Comparison of ENCODE assay signal across 8 mouse cellular contexts in the genomic region with DNA sequence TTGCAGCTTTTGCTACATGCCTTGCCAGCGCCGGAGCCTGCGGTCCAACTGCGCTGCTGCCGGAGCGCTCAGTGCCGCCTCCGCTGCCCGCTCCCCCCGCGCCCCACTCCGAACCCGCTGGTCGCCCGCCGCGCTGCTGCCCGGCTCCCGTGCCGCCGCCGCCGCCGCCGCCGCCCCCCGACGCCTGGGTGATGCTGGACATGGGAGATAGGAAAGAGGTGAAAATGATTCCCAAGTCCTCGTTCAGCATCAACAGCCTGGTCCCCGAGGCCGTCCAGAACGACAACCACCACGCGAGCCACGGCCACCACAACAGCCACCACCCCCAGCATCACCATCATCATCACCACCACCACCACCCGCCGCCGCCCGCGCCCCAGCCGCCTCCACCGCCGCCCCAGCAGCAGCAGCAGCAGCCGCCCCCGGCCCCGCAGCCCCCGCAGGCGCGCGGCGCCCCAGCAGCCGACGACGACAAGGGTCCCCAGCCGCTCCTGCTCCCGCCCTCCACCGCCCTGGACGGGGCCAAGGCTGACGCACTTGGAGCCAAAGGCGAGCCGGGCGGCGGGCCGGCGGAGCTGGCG. TPM values are rescaled to one million over a fixed set of nuclear protein-coding genes. Genes with fewer than 3 reads are reported as not detected.
A peak's percentile ranks its signal among the peaks of the same experiment; 100 is the strongest.
DNase-seq lines count a peak whose midpoint lies in the region; ATAC-seq and TF ChIP-seq lines count a peak whose summit lies in the region.

No protein-coding gene starts in this region.

- TF ChIP-seq CTCF in ES-Bruce4 (IDR thresholded peaks at IDR 0.05; ENCODE audit: low read depth, low read length), result no peak

- H3K9me3 ChIP-seq in heart, embryonic 16.5 days (replicated peaks; ENCODE audit: control insufficient read depth, low read length), result 0 out of 2 replicates have a peak, but pooled peaks cover 2% of the 10 kb centered on the region
- no peaks in the 10 kb centered on the region for H3K9me3 ChIP-seq in ES-Bruce4 (replicated peaks; ENCODE audit: control insufficient read depth, insufficient read depth, low read length, poor library complexity, severe bottlenecking)
- no peaks in the 10 kb centered on the region for H3K9me3 ChIP-seq in forebrain, embryonic 12.5 days
- no peaks in the 10 kb centered on the region for H3K9me3 ChIP-seq in liver, embryonic 13.5 days (replicated peaks)

- peak overlapping the region; percentile 57 for H3K4me2 ChIP-seq in heart, embryonic 16.5 days (ENCODE audit: low read depth, low read length)
- peak overlapping the region; percentile 56 for H3K4me2 ChIP-seq in forebrain, embryonic 12.5 days
- H3K4me2 ChIP-seq in liver, embryonic 13.5 days, result peak overlapping the region; percentile 41; the same call in 1 of the 2 replicates

- H3K27ac ChIP-seq in heart, embryonic 16.5 days (ENCODE audit: low read length), result no peak overlapping the region
- no peak overlapping the region for H3K27ac ChIP-seq in ES-Bruce4 (ENCODE audit: insufficient read depth, low read length)
- H3K27ac ChIP-seq in forebrain, embryonic 12.5 days, result peak overlapping the region; percentile 100
- no peak overlapping the region for H3K27ac ChIP-seq in liver, embryonic 13.5 days

- H3K4me3 ChIP-seq in heart, embryonic 16.5 days (ENCODE audit: low read length), result peak overlapping the region; percentile 48
- H3K4me3 ChIP-seq in ES-Bruce4 (ENCODE audit: low read depth, low read length), result peak overlapping the region; percentile 69
- H3K4me3 ChIP-seq in forebrain, embryonic 12.5 days (replicated peaks), result peak overlapping the region; percentile 92
- H3K4me3 ChIP-seq in liver, embryonic 13.5 days (replicated peaks), result 0 out of 2 replicates have a peak overlapping the region, but pooled peaks have one; percentile 36

- H3K27me3 ChIP-seq in heart, embryonic 16.5 days (ENCODE audit: control insufficient read depth, insufficient read depth, low read length), result peaks cover 72% of the 10 kb centered on the region
- peaks cover 25% of the 10 kb centered on the region for H3K27me3 ChIP-seq in ES-Bruce4 (ENCODE audit: control insufficient read depth, insufficient read depth, low read length, poor library complexity, severe bottlenecking)
- H3K27me3 ChIP-seq in forebrain, embryonic 12.5 days, result peaks cover 33% of the 10 kb centered on the region
- peaks cover 82% of the 10 kb centered on the region for H3K27me3 ChIP-seq in liver, embryonic 13.5 days

- DNase-seq in heart, adult 18-20 months, result no peak
- DNase-seq in liver, embryonic 13.5 days, result no peak
- DNase-seq in gastrocnemius, postnatal 10 days, result no peak
- no peak for DNase-seq in testis, postnatal 14 days (ENCODE audit: low spot score)

- no peak overlapping the region; the same call in 1 of the 2 replicates for H3K9ac ChIP-seq in heart, embryonic 16.5 days (ENCODE audit: low read length)
- H3K9ac ChIP-seq in ES-Bruce4 (ENCODE audit: low read depth, poor library complexity, severe bottlenecking), result peak overlapping the region; percentile 63
- peak overlapping the region; percentile 100 for H3K9ac ChIP-seq in forebrain, embryonic 12.5 days
- no peak overlapping the region for H3K9ac ChIP-seq in liver, embryonic 13.5 days

- TF ChIP-seq EP300 in ES-Bruce4 (IDR thresholded peaks at IDR 0.05; ENCODE audit: insufficient read depth, low read depth, low read length), result no peak

- WGBS in heart, embryonic 16.5 days, result 3% methylated on average over 65 of the region's 66 CpGs
- 2% methylated on average over 45 of the region's 66 CpGs for WGBS in forebrain, embryonic 12.5 days
- 2% methylated on average over 57 of the region's 66 CpGs for WGBS in liver, embryonic 13.5 days (ENCODE audit: insufficient replicate concordance)

- no peak; the same call in 1 of the 2 replicates for ATAC-seq in heart, embryonic 16.5 days (replicated peaks; ENCODE audit: extremely low read depth, insufficient read depth, low FRiP score)
- ATAC-seq in forebrain, embryonic 12.5 days (ENCODE audit: low FRiP score), result peak; percentile 17; the same call in 1 of the 2 replicates
- no peak for ATAC-seq in liver, embryonic 13.5 days (ENCODE audit: low read depth)
- ATAC-seq in megakaryocyte-erythroid progenitor cell, adult 5-6 weeks (replicated peaks; ENCODE audit: low FRiP score, low TSS enrichment, poor library complexity, severe bottlenecking), result no peak

- no peaks in the 10 kb centered on the region for H3K36me3 ChIP-seq in heart, embryonic 16.5 days (ENCODE audit: control insufficient read depth, insufficient read depth)
- no peaks in the 10 kb centered on the region for H3K36me3 ChIP-seq in ES-Bruce4 (ENCODE audit: control insufficient read depth, insufficient read depth, low read length, poor library complexity, severe bottlenecking)
- peaks cover 9% of the 10 kb centered on the region; the same call in 1 of the 2 replicates for H3K36me3 ChIP-seq in forebrain, embryonic 12.5 days (replicated peaks)
- H3K36me3 ChIP-seq in liver, embryonic 13.5 days, result no peaks in the 10 kb centered on the region

- H3K4me1 ChIP-seq in heart, embryonic 16.5 days (ENCODE audit: control insufficient read depth, insufficient read depth, low read length), result peaks cover 2% of the 10 kb centered on the region; the same call in 1 of the 2 replicates
- H3K4me1 ChIP-seq in ES-Bruce4 (ENCODE audit: control insufficient read depth, insufficient read depth, low read length), result no peaks in the 10 kb centered on the region
- peaks cover 8% of the 10 kb centered on the region; the same call in 1 of the 2 replicates for H3K4me1 ChIP-seq in forebrain, embryonic 12.5 days
- peaks cover 4% of the 10 kb centered on the region for H3K4me1 ChIP-seq in liver, embryonic 13.5 days (replicated peaks)

- TF ChIP-seq POLR2A in ES-Bruce4 (IDR thresholded peaks at IDR 0.05; ENCODE audit: insufficient read depth, low read length), result no peak

RNA-seq across cellular contexts. Expression of a gene that starts 0.6 kb away (rescaled TPM):
- not detected in 2 replicates for polyA plus RNA-seq in heart, embryonic 16.5 days (2015; fragmentation: Nextera tagmentation; extraction: Ambion mirVana)
- not detected for total RNA-seq in heart, adult 18-20 months (2021)
- not detected in 2 replicates for polyA plus RNA-seq in ES-Bruce4 (2011; ENCODE audit: insufficient read depth, insufficient read length, low read depth, missing spikeins)
- polyA plus RNA-seq in forebrain, embryonic 12.5 days (2016; fragmentation: Nextera tagmentation; extraction: Ambion mirVana), result 1.9 and 2.2 TPM in 2 replicates
- polyA plus RNA-seq in liver, embryonic 13.5 days (2015; fragmentation: Nextera tagmentation; extraction: Ambion mirVana), result not detected in 2 replicates
- total RNA-seq in megakaryocyte-erythroid progenitor cell, adult 5-6 weeks (2014; fragmentation: Nextera tagmentation), result not detected in 2 replicates
- not detected in 2 replicates for total RNA-seq in megakaryocyte-erythroid progenitor cell, adult 5-6 weeks (2017)
- not detected for total RNA-seq in gastrocnemius, postnatal 10 days (2021)

RNA-seq across cellular contexts. Expression of a gene that starts 1.9 kb away (rescaled TPM):
- polyA plus RNA-seq in heart, embryonic 16.5 days (2015; fragmentation: Nextera tagmentation; extraction: Ambion mirVana), result 0.12 and 0.38 TPM in 2 replicates
- not detected for total RNA-seq in heart, adult 18-20 months (2021)
- polyA plus RNA-seq in ES-Bruce4 (2011; ENCODE audit: insufficient read depth, insufficient read length, low read depth, missing spikeins), result 0.44 and 0.49 TPM in 2 replicates
- 59.7 and 68.4 TPM in 2 replicates for polyA plus RNA-seq in forebrain, embryonic 12.5 days (2016; fragmentation: Nextera tagmentation; extraction: Ambion mirVana)
- polyA plus RNA-seq in liver, embryonic 13.5 days (2015; fragmentation: Nextera tagmentation; extraction: Ambion mirVana), result 0.03 TPM in 1 of 2 replicates, not detected in the other
- not detected in 2 replicates for total RNA-seq in megakaryocyte-erythroid progenitor cell, adult 5-6 weeks (2014; fragmentation: Nextera tagmentation)
- not detected in 2 replicates for total RNA-seq in megakaryocyte-erythroid progenitor cell, adult 5-6 weeks (2017)
- total RNA-seq in gastrocnemius, postnatal 10 days (2021), result under 1 TPM; 0.09 to 0.25 TPM

Comparison
In these comparisons a context has a peak if more than half of its experiments do, and no peak if none do; other contexts are left out.
1. H3K4me3 ChIP-seq: peak in every context shown above with its lines; median percentile 92 in forebrain, embryonic 12.5 days; 69 in ES-Bruce4; 48 in heart, embryonic 16.5 days; 36 in liver, embryonic 13.5 days.
2. H3K9ac ChIP-seq: peak in ES-Bruce4 (single experiment) and forebrain, embryonic 12.5 days (single experiment); none in heart, embryonic 16.5 days (single experiment) and liver, embryonic 13.5 days (single experiment).
3. RNA of a gene that starts 1.9 kb away (polyA plus RNA-seq): 59.7 to 68.4 TPM in forebrain, embryonic 12.5 days; 0.44 to 0.49 TPM in ES-Bruce4, 0.12 to 0.38 TPM in heart, embryonic 16.5 days and 0.03 TPM in liver, embryonic 13.5 days; every median in the first group is over 10 times any median in the second.
4. Peak in every context shown above with its lines, with median percentiles within 50 percentile points of each other: H3K4me2 ChIP-seq.